Mouse (Mus musculus) forebrain, embryonic 12.5 days (tissue): ENCODE measurements at regions not wholly inside any gene's neighbourhood (a gene's known extent, or its start where the extent isn't known, plus 50 kb on each side); places are given as distances from the start of the nearest gene placed in this dataset.
A peak's percentile ranks its signal among the peaks of the same experiment; 100 is the strongest.

Source experiments
- ATAC-seq: fragments of 200-750 bp; cut with Nextera tagmentation; 2 replicates; pipeline ENCODE4 v1.8.0; 2017; ENCODE audit warnings: moderate TSS enrichment; ENCODE audit not compliant: low FRiP score
- H3K27ac ChIP-seq: fragments of 300-500 bp; sonication (generic); 2 replicates; pipeline ENCODE4 v1.5.1; 2016; ENCODE audit warnings: mild to moderate bottlenecking
- H3K27me3 ChIP-seq: fragments of 300-500 bp; sonication (generic); 2 replicates; pipeline ENCODE4 v1.6.1; 2016; ENCODE audit warnings: mild to moderate bottlenecking
- H3K36me3 ChIP-seq: fragments of 300-500 bp; sonication (generic); replicated peaks from 2 replicates; pipeline ENCODE4 v1.6.1; 2016; ENCODE audit warnings: mild to moderate bottlenecking
- H3K4me1 ChIP-seq: fragments of 300-500 bp; sonication (generic); 2 replicates; pipeline ENCODE4 v1.6.1; 2016
- H3K4me2 ChIP-seq: fragments of 300-500 bp; sonication (generic); 2 replicates; pipeline ENCODE4 v1.6.1; 2016; ENCODE audit warnings: mild to moderate bottlenecking, moderate library complexity
- H3K4me3 ChIP-seq: fragments of 300-500 bp; sonication (generic); replicated peaks from 2 replicates; pipeline ENCODE4 v1.5.1; 2016; ENCODE audit warnings: mild to moderate bottlenecking
- H3K9ac ChIP-seq: fragments of 300-500 bp; sonication (generic); 2 replicates; pipeline ENCODE4 v1.6.1; 2016; ENCODE audit warnings: mild to moderate bottlenecking
- H3K9me3 ChIP-seq: fragments of 300-500 bp; sonication (generic); 2 replicates; pipeline ENCODE4 v1.6.1; 2016
- WGBS: fragments of 180-500 bp; shearing (Covaris S2); methylation state at CpG from one replicate; pipeline ENCODE4 v1.1.7; 2016; 5-methylcytosine and 5-hydroxymethylcytosine counted together

DNA sequence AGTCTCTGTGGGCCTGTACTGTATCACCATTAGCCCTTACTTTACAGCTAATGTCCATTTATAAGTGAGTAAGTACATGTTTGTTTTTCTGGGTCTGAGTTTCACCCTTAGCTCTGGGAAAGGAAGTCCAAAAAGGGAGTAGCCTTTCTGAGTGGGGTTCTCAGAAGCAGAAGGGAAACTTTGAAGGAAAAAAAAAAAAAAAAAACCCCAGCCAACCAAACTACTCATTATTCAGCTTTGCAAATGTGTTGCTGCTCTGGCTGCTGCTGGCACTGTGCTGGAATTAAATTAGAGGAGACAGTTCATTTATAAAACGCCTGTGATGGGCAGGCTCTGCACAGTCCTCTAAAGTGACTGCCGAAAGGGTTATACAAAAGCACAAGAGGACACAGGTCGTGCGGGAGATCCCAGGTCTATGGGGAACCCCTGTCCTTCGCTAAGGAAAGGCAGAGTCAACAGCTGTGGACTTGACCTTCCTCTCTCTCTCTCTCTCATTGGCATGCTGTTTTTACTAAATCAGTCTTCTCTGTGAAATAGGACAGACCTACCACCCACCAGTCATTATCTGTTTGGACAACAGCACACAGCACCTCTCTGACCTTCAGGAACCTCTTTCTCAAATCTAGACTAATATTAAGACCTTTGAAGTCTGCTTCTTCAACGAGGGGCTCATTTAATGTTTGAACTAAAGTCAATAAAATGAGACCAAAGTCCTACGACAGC is 165.4 kb downstream of the Cd47 start:
- Histone ChIP-seq H3K4me1 (peaks cover 6% of the 10 kb centered on the region; the same call in 1 of the 2 replicates), H3K9ac (no peak overlapping the region), H3K36me3 (no peaks in the 10 kb centered on the region), H3K27me3 (no peaks in the 10 kb centered on the region), H3K9me3 (no peaks in the 10 kb centered on the region), H3K4me3 (no peak overlapping the region), H3K4me2 (no peak overlapping the region), H3K27ac (0 out of 2 replicates have a peak overlapping the region, but pooled peaks have one; percentile 13)
- ATAC-seq: no peak
- 61% methylated on average over 7 of the region's 7 CpGs for WGBS

DNA sequence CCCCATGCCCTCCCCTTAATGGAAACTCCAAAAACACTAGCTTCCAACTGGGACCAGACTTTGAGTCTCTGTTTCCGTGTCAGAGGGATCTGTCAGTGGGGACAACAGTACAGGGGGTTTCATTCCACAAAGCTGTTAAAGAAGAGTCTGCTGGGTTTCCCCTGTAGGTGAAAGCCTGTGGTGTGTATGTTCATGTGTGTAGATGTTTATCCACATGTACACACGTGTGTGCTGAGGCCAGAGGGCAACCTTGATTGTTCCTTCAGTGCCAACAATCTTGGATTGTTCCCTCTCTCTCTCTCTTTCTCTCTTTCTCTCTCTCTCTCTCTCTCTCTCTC is 165.9 kb downstream of the Cd47 start:
- H3K4me1 ChIP-seq: peaks cover 6% of the 10 kb centered on the region; the same call in 1 of the 2 replicates
- H3K27me3 ChIP-seq: no peaks in the 10 kb centered on the region
- no peak overlapping the region for H3K9ac ChIP-seq
- 80% methylated on average over 2 of the region's 2 CpGs for WGBS
- H3K36me3 ChIP-seq: no peaks in the 10 kb centered on the region
- no peak overlapping the region for H3K4me3 ChIP-seq
- H3K4me2 ChIP-seq: no peak overlapping the region
- no peak for ATAC-seq
- no peaks in the 10 kb centered on the region for H3K9me3 ChIP-seq
- no peak overlapping the region for H3K27ac ChIP-seq

DNA sequence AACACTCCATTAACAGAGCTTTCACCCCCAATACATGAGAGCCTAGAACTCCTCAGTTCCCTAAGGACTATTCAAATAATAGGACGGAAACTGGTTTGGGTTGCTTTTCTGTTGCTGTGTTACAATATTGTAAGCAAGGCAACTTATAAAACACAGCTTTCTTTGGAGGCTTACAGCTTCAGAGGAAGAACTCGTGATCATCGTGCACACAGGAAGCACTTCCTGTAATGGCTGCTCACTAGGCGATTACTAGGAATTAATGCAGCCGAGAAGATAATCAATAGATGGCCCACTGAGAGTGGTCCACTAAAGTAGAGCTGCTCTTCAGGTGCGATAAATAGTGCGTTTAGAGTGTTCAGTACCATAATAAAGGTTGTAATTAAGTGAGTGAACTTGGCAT is 166.8 kb downstream of the Cd47 start:
- WGBS: 83% methylated on average over 7 of the region's 7 CpGs
- H3K4me3 ChIP-seq: no peak overlapping the region
- no peaks in the 10 kb centered on the region for H3K36me3 ChIP-seq
- H3K27ac ChIP-seq: no peak overlapping the region
- no peaks in the 10 kb centered on the region for H3K9me3 ChIP-seq
- no peak overlapping the region for H3K9ac ChIP-seq
- H3K4me2 ChIP-seq: no peak overlapping the region
- peaks cover 6% of the 10 kb centered on the region; the same call in 1 of the 2 replicates for H3K4me1 ChIP-seq
- no peaks in the 10 kb centered on the region for H3K27me3 ChIP-seq
- no peak for ATAC-seq

DNA sequence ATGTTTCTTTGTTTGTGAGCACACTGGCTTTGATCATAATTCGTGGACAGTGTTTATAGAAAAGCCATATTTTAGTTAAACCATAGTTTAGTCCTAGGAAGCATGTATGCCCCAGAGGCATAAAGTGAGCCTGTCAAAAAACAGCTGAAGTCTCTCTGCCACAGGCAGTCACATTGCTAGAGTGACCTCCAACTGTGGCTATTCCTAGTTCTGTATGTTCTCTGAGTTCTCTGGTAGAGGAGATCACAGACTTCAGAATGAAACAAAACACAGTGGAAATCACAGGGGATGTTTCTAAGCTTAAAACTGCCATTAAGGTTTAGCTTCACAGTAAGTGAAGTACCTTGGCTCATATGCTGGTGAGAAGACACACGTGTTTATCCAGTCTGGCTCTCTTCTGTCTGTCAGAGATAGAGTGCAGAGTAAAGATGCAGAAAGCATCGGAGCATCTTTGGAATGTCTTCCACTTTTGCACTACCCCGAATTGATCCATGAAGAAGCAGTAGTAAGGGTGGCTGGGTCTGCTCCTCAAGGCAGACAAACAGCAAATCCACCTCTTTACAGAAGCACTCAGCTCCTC is 168.0 kb downstream of the Cd47 start:
- 84% methylated on average over 4 of the region's 4 CpGs for WGBS

GRCm38 (mm10) chr16:49969035-49969434 is 168.7 kb downstream of the Cd47 start:
- no peaks in the 10 kb centered on the region for H3K27me3 ChIP-seq
- H3K9me3 ChIP-seq: no peaks in the 10 kb centered on the region
- H3K4me2 ChIP-seq: no peak overlapping the region
- no peaks in the 10 kb centered on the region for H3K36me3 ChIP-seq
- peaks cover 6% of the 10 kb centered on the region; the same call in 1 of the 2 replicates for H3K4me1 ChIP-seq
- no peak for ATAC-seq
- no peak overlapping the region for H3K27ac ChIP-seq
- H3K4me3 ChIP-seq: no peak overlapping the region
- WGBS: 80% methylated on average over 4 of the region's 4 CpGs
- no peak overlapping the region for H3K9ac ChIP-seq

More for the DNA sequence above, 168.0 kb downstream of the Cd47 start:
- Histone ChIP-seq H3K4me1 (peaks cover 6% of the 10 kb centered on the region; the same call in 1 of the 2 replicates), H3K9ac (no peak overlapping the region), H3K27me3 (no peaks in the 10 kb centered on the region), H3K27ac (no peak overlapping the region), H3K4me2 (no peak overlapping the region), H3K4me3 (no peak overlapping the region), H3K36me3 (no peaks in the 10 kb centered on the region), H3K9me3 (no peaks in the 10 kb centered on the region)
- no peak for ATAC-seq

GRCm38 (mm10) chr16:49969693-49970296 is 169.5 kb downstream of the Cd47 start:
- WGBS: 96% methylated on average over 2 of the region's 2 CpGs

DNA sequence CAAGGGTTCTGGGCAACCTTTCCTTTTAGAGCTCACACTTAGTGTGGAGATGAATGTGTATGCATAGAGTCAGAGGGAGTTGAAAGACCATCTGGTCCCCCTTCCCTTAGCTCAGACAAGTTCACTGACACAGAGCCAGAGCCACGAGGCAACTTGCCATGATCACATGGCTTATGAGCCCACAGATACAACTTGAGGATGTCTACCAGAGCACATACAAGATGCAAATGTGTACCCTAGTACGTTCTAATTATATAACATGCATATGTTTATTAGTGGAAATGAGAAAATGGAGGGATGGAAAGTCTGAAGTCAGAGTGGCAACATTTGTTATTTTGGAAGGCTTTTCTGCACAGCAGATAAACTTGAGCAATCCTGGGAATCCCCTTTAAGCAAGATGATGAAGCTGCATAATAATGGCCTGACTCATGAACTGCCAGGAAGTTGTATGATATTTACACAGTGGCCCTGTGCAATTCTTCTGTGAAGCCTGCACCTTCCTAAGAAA is 170.0 kb downstream of the Cd47 start:
- Histone ChIP-seq H3K4me2 (no peak overlapping the region), H3K36me3 (no peaks in the 10 kb centered on the region), H3K27me3 (no peaks in the 10 kb centered on the region), H3K9me3 (no peaks in the 10 kb centered on the region), H3K4me3 (no peak overlapping the region), H3K9ac (no peak overlapping the region), H3K27ac (no peak overlapping the region), H3K4me1 (peaks cover 3% of the 10 kb centered on the region; the same call in 1 of the 2 replicates)
- ATAC-seq: no peak
- whole genome bisulfite sequencing: 74% methylated on average over 2 of the region's 2 CpGs

More at GRCm38 (mm10) chr16:49969693-49970296, 169.5 kb downstream of the Cd47 start:
- Histone ChIP-seq H3K9me3 (no peaks in the 10 kb centered on the region), H3K27ac (no peak overlapping the region), H3K4me1 (peaks cover 3% of the 10 kb centered on the region; the same call in 1 of the 2 replicates), H3K4me3 (no peak overlapping the region), H3K4me2 (no peak overlapping the region), H3K36me3 (no peaks in the 10 kb centered on the region), H3K9ac (no peak overlapping the region), H3K27me3 (no peaks in the 10 kb centered on the region)
- ATAC-seq: no peak

- H3K4me2 ChIP-seq: no peak overlapping the region
- WGBS: 87% methylated on average over 3 of the region's 3 CpGs
- H3K4me1 ChIP-seq: peaks cover 3% of the 10 kb centered on the region; the same call in 1 of the 2 replicates
- H3K36me3 ChIP-seq: no peaks in the 10 kb centered on the region
- no peak for ATAC-seq
- H3K27me3 ChIP-seq: no peaks in the 10 kb centered on the region
- H3K27ac ChIP-seq: no peak overlapping the region
- H3K9ac ChIP-seq: no peak overlapping the region
- no peaks in the 10 kb centered on the region for H3K9me3 ChIP-seq
- H3K4me3 ChIP-seq: no peak overlapping the region
Measured at GRCm38 (mm10) chr16:49971141-49971555, 170.8 kb downstream of the Cd47 start.

DNA sequence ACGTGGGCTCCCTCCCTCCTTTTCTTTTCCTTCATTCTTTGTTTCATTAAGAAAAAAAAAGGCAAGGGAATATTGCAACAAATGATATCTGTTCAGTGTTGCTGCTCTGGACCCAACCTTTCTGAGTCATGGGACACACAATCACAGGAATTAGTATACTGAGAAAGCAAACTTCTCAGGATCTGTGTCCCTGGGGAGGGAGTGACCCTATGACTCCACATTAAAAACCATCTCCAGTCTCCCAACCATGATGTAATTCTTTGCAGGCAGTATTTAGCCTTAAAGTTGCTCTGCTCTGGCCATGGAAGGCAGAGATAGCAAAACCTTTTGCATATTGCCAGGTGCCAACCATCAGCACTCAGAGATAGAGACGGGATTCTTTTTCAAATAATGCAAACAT is 176.9 kb downstream of the Cd47 start:
- no peak overlapping the region for H3K9ac ChIP-seq
- peaks cover 4% of the 10 kb centered on the region; the same call in 1 of the 2 replicates for H3K4me1 ChIP-seq
- no peak overlapping the region for H3K4me2 ChIP-seq
- no peak overlapping the region for H3K4me3 ChIP-seq
- no peaks in the 10 kb centered on the region for H3K9me3 ChIP-seq
- WGBS: 86% methylated on average over 2 of the region's 2 CpGs
- H3K27me3 ChIP-seq: no peaks in the 10 kb centered on the region
- H3K36me3 ChIP-seq: no peaks in the 10 kb centered on the region
- H3K27ac ChIP-seq: no peak overlapping the region
- no peak for ATAC-seq

DNA sequence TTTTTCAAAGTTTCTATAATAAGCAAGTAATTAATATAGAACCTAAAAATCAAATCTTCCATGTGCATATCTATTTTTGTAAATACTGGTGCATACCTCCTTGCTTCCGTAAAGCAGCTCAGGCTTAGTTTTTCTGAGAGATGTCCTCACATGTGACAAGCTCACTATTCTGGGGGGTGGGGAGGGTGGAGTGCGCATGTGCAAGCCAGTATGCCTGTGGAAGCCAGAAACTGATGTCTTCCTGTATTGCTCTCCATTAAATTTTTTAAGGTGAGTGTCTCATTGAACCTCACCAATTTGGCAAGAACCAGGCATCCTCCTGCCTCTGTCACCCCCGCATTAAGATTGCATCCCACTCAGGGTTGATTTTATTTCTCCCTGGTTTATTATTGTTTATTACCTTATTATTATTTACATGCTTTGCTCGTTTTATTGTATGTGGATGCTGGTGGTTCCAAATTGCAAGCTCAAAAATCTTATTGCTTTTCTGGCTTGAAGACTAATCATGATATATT is 179.2 kb downstream of the Cd47 start:
- Histone ChIP-seq H3K4me1 (peaks cover 4% of the 10 kb centered on the region; the same call in 1 of the 2 replicates), H3K9me3 (no peaks in the 10 kb centered on the region), H3K36me3 (no peaks in the 10 kb centered on the region), H3K4me2 (no peak overlapping the region), H3K27me3 (no peaks in the 10 kb centered on the region), H3K4me3 (no peak overlapping the region), H3K9ac (no peak overlapping the region), H3K27ac (no peak overlapping the region)
- no peak for ATAC-seq
- WGBS: 94% methylated on average over 4 of the region's 4 CpGs

GRCm38 (mm10) chr16:49980178-49980646 is 179.9 kb downstream of the Cd47 start:
- no peak overlapping the region for H3K27ac ChIP-seq
- no peaks in the 10 kb centered on the region for H3K9me3 ChIP-seq
- 40% methylated on average over 10 of the region's 10 CpGs for WGBS
- no peak for ATAC-seq
- H3K9ac ChIP-seq: no peak overlapping the region
- H3K4me2 ChIP-seq: no peak overlapping the region
- no peaks in the 10 kb centered on the region for H3K36me3 ChIP-seq
- H3K4me1 ChIP-seq: peaks cover 4% of the 10 kb centered on the region; the same call in 1 of the 2 replicates
- H3K27me3 ChIP-seq: no peaks in the 10 kb centered on the region
- no peak overlapping the region for H3K4me3 ChIP-seq

DNA sequence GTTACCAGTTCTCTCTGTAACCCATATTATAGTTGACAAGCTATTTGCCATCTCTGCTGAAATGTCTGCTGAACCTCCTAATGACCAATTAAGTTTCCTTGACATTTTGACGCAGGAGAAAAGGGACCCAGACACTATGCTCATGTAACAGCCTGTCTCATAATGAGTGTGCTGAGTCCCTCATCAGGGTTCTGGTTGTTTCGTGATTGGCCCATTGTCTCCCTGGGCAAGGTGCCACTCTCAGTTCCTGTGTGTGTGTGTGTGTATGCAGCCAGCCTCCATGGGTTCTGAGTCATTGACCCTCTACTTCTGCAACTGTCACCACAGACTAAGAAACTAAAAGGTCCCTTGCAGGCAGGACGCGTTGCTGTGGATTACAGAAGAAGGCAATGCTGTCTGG is 181.8 kb downstream of the Cd47 start:
- Histone ChIP-seq H3K4me1 (peaks cover 4% of the 10 kb centered on the region; the same call in 1 of the 2 replicates), H3K4me3 (no peak overlapping the region), H3K36me3 (no peaks in the 10 kb centered on the region), H3K27me3 (no peaks in the 10 kb centered on the region), H3K9ac (no peak overlapping the region), H3K9me3 (no peaks in the 10 kb centered on the region), H3K27ac (no peak overlapping the region), H3K4me2 (no peak overlapping the region)
- whole genome bisulfite sequencing: 61% methylated on average over 4 of the region's 4 CpGs
- peak; percentile 46; the same call in 1 of the 2 replicates for ATAC-seq
